Mouse (Mus musculus) lung, adult 2 months (tissue): Measurements from ENCODE around the gene Tjp1. TPM values are rescaled to one million over a fixed set of nuclear protein-coding genes. Genes with fewer than 3 reads are reported as not detected.

Experiments used
- DNase-seq: peaks from one replicate; pipeline ENCODE4 v3.0.0; 2022
- H3K4me1 ChIP-seq: fragments of 200-500 bp; 2 replicates; pipeline ENCODE4 v1.6.1; 2011; ENCODE audit warnings: low read length; ENCODE audit not compliant: control insufficient read depth, insufficient read depth
- H3K4me3 ChIP-seq: fragments of 200-500 bp; replicated peaks from 2 replicates; pipeline ENCODE3; 2011; ENCODE audit warnings: low read depth, mild to moderate bottlenecking, control low read depth, low read length; ENCODE audit errors: extremely low read depth
- CTCF ChIP-seq: fragments of 200-500 bp; IDR thresholded peaks from 2 replicates; pipeline ENCODE4 v1.5.1; 2011; ENCODE audit warnings: mild to moderate bottlenecking, low read length, control low read depth; ENCODE audit not compliant: insufficient read depth
- POLR2A ChIP-seq: fragments of 200-500 bp; IDR thresholded peaks from 2 replicates; pipeline ENCODE4 v1.6.1; 2011; ENCODE audit warnings: low read depth, mild to moderate bottlenecking, control low read depth, low read length, borderline replicate concordance; ENCODE audit errors: extremely low read depth
- WGBS: fragments of 180-500 bp; shearing (Covaris S2); methylation state at CpG from one replicate; pipeline ENCODE4 v1.1.7; 2018; 5-methylcytosine and 5-hydroxymethylcytosine counted together
- polyA plus RNA-seq: library from polyadenylated mRNA; depleted of rRNA; stranded (reverse); fragments of >200 nt; gene quantifications from 2 replicates; pipeline ENCODE4 v1.2.3, GENCODE M21; 2012

Gene Tjp1
- polyA plus RNA-seq, 1 experiment, result 64.8 TPM

GRCm38 (mm10) chr7:65395891-65396290 is 131.7 kb downstream of the Tjp1 start:
- TF ChIP-seq POLR2A (no peak), CTCF (no peak)
- WGBS, result 87% methylated on average over 4 of the region's 4 CpGs
- Histone ChIP-seq H3K4me3 (no peak overlapping the region), H3K4me1 (peaks cover 13% of the 10 kb centered on the region; the same call in 1 of the 2 replicates)
- no peak for DNase-seq

GRCm38 (mm10) chr7:65395166-65395565 is 132.4 kb downstream of the Tjp1 start:
- 70% methylated on average over 5 of the region's 5 CpGs for WGBS
- Histone ChIP-seq H3K4me3 (no peak overlapping the region), H3K4me1 (peaks cover 13% of the 10 kb centered on the region; the same call in 1 of the 2 replicates)
- no peak for TF ChIP-seq POLR2A
- no peak for TF ChIP-seq CTCF
- no peak for DNase-seq

GRCm38 (mm10) chr7:65394672-65395071 is 132.9 kb downstream of the Tjp1 start:
- no peak for TF ChIP-seq POLR2A
- no peak for TF ChIP-seq CTCF
- Histone ChIP-seq H3K4me3 (no peak overlapping the region), H3K4me1 (peaks cover 13% of the 10 kb centered on the region; the same call in 1 of the 2 replicates)
- WGBS, result 26% methylated on average over 2 of the region's 2 CpGs
- DNase-seq, result no peak

GRCm38 (mm10) chr7:65393704-65394452 is 133.7 kb downstream of the Tjp1 start:
- Histone ChIP-seq H3K4me1 (peaks cover 13% of the 10 kb centered on the region; the same call in 1 of the 2 replicates), H3K4me3 (no peak overlapping the region)
- no peak for DNase-seq
- TF ChIP-seq POLR2A (no peak), CTCF (no peak)
- 10% methylated on average over 17 of the region's 17 CpGs for WGBS

GRCm38 (mm10) chr7:65392986-65393385 is 134.6 kb downstream of the Tjp1 start:
- no peak overlapping the region for H3K4me3 ChIP-seq
- no peak for DNase-seq
- 46% methylated on average over 9 of the region's 9 CpGs for WGBS
- no peak for TF ChIP-seq POLR2A
- no peak for TF ChIP-seq CTCF
- H3K4me1 ChIP-seq, result peaks cover 18% of the 10 kb centered on the region

GRCm38 (mm10) chr7:65389539-65389938 is 138.0 kb downstream of the Tjp1 start:
- TF ChIP-seq POLR2A (no peak), CTCF (no peak)
- peaks cover 18% of the 10 kb centered on the region for H3K4me1 ChIP-seq
- no peak for DNase-seq
- no peak overlapping the region for H3K4me3 ChIP-seq
- 90% methylated on average over 7 of the region's 7 CpGs for WGBS

GRCm38 (mm10) chr7:65388243-65389013 is 139.2 kb downstream of the Tjp1 start:
- DNase-seq, result peak; percentile 69
- Histone ChIP-seq H3K4me3 (no peak overlapping the region), H3K4me1 (peaks cover 12% of the 10 kb centered on the region)
- WGBS, result 54% methylated on average over 8 of the region's 8 CpGs
- TF ChIP-seq CTCF, result no peak
- TF ChIP-seq POLR2A, result no peak

GRCm38 (mm10) chr7:65387560-65388175 is 139.9 kb downstream of the Tjp1 start:
- WGBS, result 86% methylated on average over 7 of the region's 7 CpGs
- no peak for DNase-seq
- H3K4me3 ChIP-seq, result no peak overlapping the region
- peaks cover 15% of the 10 kb centered on the region; the same call in 1 of the 2 replicates for H3K4me1 ChIP-seq
- no peak for TF ChIP-seq POLR2A
- TF ChIP-seq CTCF, result no peak

- WGBS, result 92% methylated on average over 7 of the region's 7 CpGs
- DNase-seq, result no peak
- H3K4me3 ChIP-seq, result no peak overlapping the region
- peaks cover 21% of the 10 kb centered on the region for H3K4me1 ChIP-seq
- TF ChIP-seq CTCF (no peak), POLR2A (no peak)
These were observed 142.8 kb downstream of the Tjp1 start for GRCm38 (mm10) chr7:65384775-65385174.
